Mouse (Mus musculus): ENCODE measurements around the gene Edn3. TPM values are rescaled to one million over a fixed set of nuclear protein-coding genes. Genes with fewer than 3 reads are reported as not detected.

The Edn3 gene
- polyA plus RNA-seq, 1 experiment from 2014 or later: 4.7 TPM

- Histone ChIP-seq H3K9ac (ENCODE audit: low read length) (no peak overlapping the region), H3K4me2 (no peak overlapping the region), H3K4me1 (ENCODE audit: control insufficient read depth, insufficient read depth, low read length) (no peaks in the 10 kb centered on the region), H3K27ac (ENCODE audit: low read depth, low read length) (no peak overlapping the region), H3K9me3 (ENCODE audit: control insufficient read depth, low read length) (no peaks in the 10 kb centered on the region), H3K4me3 (ENCODE audit: low read depth, low read length) (no peak overlapping the region), H3K36me3 (ENCODE audit: control insufficient read depth, insufficient read depth, low read length) (no peaks in the 10 kb centered on the region), H3K27me3 (ENCODE audit: control insufficient read depth, insufficient read depth, low read length) (no peaks in the 10 kb centered on the region)
- DNase-seq (ENCODE audit: low spot score, missing footprints) (no peak), ATAC-seq (ENCODE audit: low FRiP score) (no peak)
- 94% methylated on average over 1 of the region's 1 CpGs for WGBS
Observed at GRCm38 (mm10) chr2:174753197-174753596, 7.2 kb upstream of the Edn3 start.

GRCm38 (mm10) chr2:174754231-174754630 lies 6.2 kb upstream of the Edn3 start:
- no peaks in the 10 kb centered on the region for H3K27me3 ChIP-seq (ENCODE audit: control insufficient read depth, insufficient read depth, low read length)
- H3K9me3 ChIP-seq (ENCODE audit: control insufficient read depth, low read length): no peaks in the 10 kb centered on the region
- ATAC-seq (ENCODE audit: low FRiP score) (no peak), DNase-seq (ENCODE audit: low spot score, missing footprints) (no peak)
- H3K36me3 ChIP-seq (ENCODE audit: control insufficient read depth, insufficient read depth, low read length): no peaks in the 10 kb centered on the region
- WGBS: 77% methylated on average over 1 of the region's 1 CpGs
- no peak overlapping the region for H3K4me3 ChIP-seq (ENCODE audit: low read depth, low read length)
- H3K9ac ChIP-seq (ENCODE audit: low read length): no peak overlapping the region
- no peak overlapping the region for H3K27ac ChIP-seq (ENCODE audit: low read depth, low read length)
- H3K4me1 ChIP-seq (ENCODE audit: control insufficient read depth, insufficient read depth, low read length): no peaks in the 10 kb centered on the region
- no peak overlapping the region for H3K4me2 ChIP-seq

- Histone ChIP-seq H3K9ac (ENCODE audit: low read length) (no peak overlapping the region), H3K4me2 (no peak overlapping the region), H3K4me1 (ENCODE audit: control insufficient read depth, insufficient read depth, low read length) (peaks cover 5% of the 10 kb centered on the region), H3K27me3 (ENCODE audit: control insufficient read depth, insufficient read depth, low read length) (no peaks in the 10 kb centered on the region; the same call in 1 of the 2 replicates), H3K4me3 (ENCODE audit: low read depth, low read length) (no peak overlapping the region), H3K9me3 (ENCODE audit: control insufficient read depth, low read length) (no peaks in the 10 kb centered on the region), H3K27ac (ENCODE audit: low read depth, low read length) (no peak overlapping the region), H3K36me3 (ENCODE audit: control insufficient read depth, insufficient read depth, low read length) (no peaks in the 10 kb centered on the region)
- no peak for ATAC-seq (ENCODE audit: low FRiP score)
- WGBS: 84% methylated on average over 4 of the region's 4 CpGs
- no peak for DNase-seq (ENCODE audit: low spot score, missing footprints)
Observed at GRCm38 (mm10) chr2:174759189-174759588, 1.2 kb upstream of the Edn3 start.

- Histone ChIP-seq H3K9ac (ENCODE audit: low read length) (peak overlapping the region; percentile 64; the same call in 1 of the 2 replicates), H3K36me3 (ENCODE audit: control insufficient read depth, insufficient read depth, low read length) (no peaks in the 10 kb centered on the region), H3K9me3 (ENCODE audit: control insufficient read depth, low read length) (no peaks in the 10 kb centered on the region), H3K27me3 (ENCODE audit: control insufficient read depth, insufficient read depth, low read length) (no peaks in the 10 kb centered on the region; the same call in 1 of the 2 replicates), H3K4me2 (peak overlapping the region; percentile 92; the same call in 1 of the 2 replicates), H3K4me3 (ENCODE audit: low read depth, low read length) (no peak overlapping the region), H3K27ac (ENCODE audit: low read depth, low read length) (no peak overlapping the region), H3K4me1 (ENCODE audit: control insufficient read depth, insufficient read depth, low read length) (peaks cover 5% of the 10 kb centered on the region)
- DNase-seq (ENCODE audit: low spot score, missing footprints): peak; percentile 87
- WGBS: 50% methylated on average over 6 of the region's 6 CpGs
- no peak; the same call in 1 of the 2 replicates for ATAC-seq (ENCODE audit: low FRiP score)
Observed at GRCm38 (mm10) chr2:174761452-174762101, 1.2 kb downstream of the Edn3 start.

- 96% methylated on average over 2 of the region's 2 CpGs for WGBS
- H3K4me1 ChIP-seq (ENCODE audit: control insufficient read depth, insufficient read depth, low read length): peaks cover 5% of the 10 kb centered on the region
- H3K4me3 ChIP-seq (ENCODE audit: low read depth, low read length): no peak overlapping the region
- H3K36me3 ChIP-seq (ENCODE audit: control insufficient read depth, insufficient read depth, low read length): no peaks in the 10 kb centered on the region
- no peak overlapping the region for H3K9ac ChIP-seq (ENCODE audit: low read length)
- ATAC-seq (ENCODE audit: low FRiP score) (no peak), DNase-seq (ENCODE audit: low spot score, missing footprints) (no peak)
- H3K9me3 ChIP-seq (ENCODE audit: control insufficient read depth, low read length): no peaks in the 10 kb centered on the region
- no peak overlapping the region for H3K27ac ChIP-seq (ENCODE audit: low read depth, low read length)
- H3K4me2 ChIP-seq: no peak overlapping the region
- no peaks in the 10 kb centered on the region; the same call in 1 of the 2 replicates for H3K27me3 ChIP-seq (ENCODE audit: control insufficient read depth, insufficient read depth, low read length)
Observed at GRCm38 (mm10) chr2:174762310-174762709, 1.9 kb downstream of the Edn3 start.

- Histone ChIP-seq H3K4me2 (no peak overlapping the region), H3K9me3 (ENCODE audit: control insufficient read depth, low read length) (no peaks in the 10 kb centered on the region), H3K36me3 (ENCODE audit: control insufficient read depth, insufficient read depth, low read length) (no peaks in the 10 kb centered on the region), H3K4me3 (ENCODE audit: low read depth, low read length) (no peak overlapping the region), H3K4me1 (ENCODE audit: control insufficient read depth, insufficient read depth, low read length) (no peaks in the 10 kb centered on the region), H3K9ac (ENCODE audit: low read length) (no peak overlapping the region), H3K27ac (ENCODE audit: low read depth, low read length) (no peak overlapping the region), H3K27me3 (ENCODE audit: control insufficient read depth, insufficient read depth, low read length) (no peaks in the 10 kb centered on the region)
- ATAC-seq (ENCODE audit: low FRiP score) (no peak), DNase-seq (ENCODE audit: low spot score, missing footprints) (peak; percentile 78)
- WGBS: 58% methylated on average over 7 of the region's 7 CpGs
Observed at GRCm38 (mm10) chr2:174768891-174769528, 8.6 kb downstream of the Edn3 start.

- no peak overlapping the region for H3K4me2 ChIP-seq
- H3K4me3 ChIP-seq (ENCODE audit: low read depth, low read length): no peak overlapping the region
- ATAC-seq (ENCODE audit: low FRiP score) (no peak), DNase-seq (ENCODE audit: low spot score, missing footprints) (no peak)
- no peaks in the 10 kb centered on the region for H3K4me1 ChIP-seq (ENCODE audit: control insufficient read depth, insufficient read depth, low read length)
- H3K27me3 ChIP-seq (ENCODE audit: control insufficient read depth, insufficient read depth, low read length): no peaks in the 10 kb centered on the region
- H3K36me3 ChIP-seq (ENCODE audit: control insufficient read depth, insufficient read depth, low read length): no peaks in the 10 kb centered on the region
- WGBS: 69% methylated on average over 10 of the region's 10 CpGs
- no peak overlapping the region for H3K9ac ChIP-seq (ENCODE audit: low read length)
- H3K9me3 ChIP-seq (ENCODE audit: control insufficient read depth, low read length): no peaks in the 10 kb centered on the region
- H3K27ac ChIP-seq (ENCODE audit: low read depth, low read length): no peak overlapping the region
Observed at GRCm38 (mm10) chr2:174774177-174775111, 14.0 kb downstream of the Edn3 start.

- Histone ChIP-seq H3K27ac (ENCODE audit: low read depth, low read length) (no peak overlapping the region), H3K4me3 (ENCODE audit: low read depth, low read length) (no peak overlapping the region), H3K27me3 (ENCODE audit: control insufficient read depth, insufficient read depth, low read length) (no peaks in the 10 kb centered on the region), H3K36me3 (ENCODE audit: control insufficient read depth, insufficient read depth, low read length) (no peaks in the 10 kb centered on the region), H3K9ac (ENCODE audit: low read length) (no peak overlapping the region), H3K4me2 (no peak overlapping the region), H3K4me1 (ENCODE audit: control insufficient read depth, insufficient read depth, low read length) (no peaks in the 10 kb centered on the region), H3K9me3 (ENCODE audit: control insufficient read depth, low read length) (no peaks in the 10 kb centered on the region)
- no peak for ATAC-seq (ENCODE audit: low FRiP score)
- WGBS: 76% methylated on average over 4 of the region's 4 CpGs
- no peak for DNase-seq (ENCODE audit: low spot score, missing footprints)
Observed at GRCm38 (mm10) chr2:174782016-174782415, 21.6 kb downstream of the Edn3 start.

GRCm38 (mm10) chr2:174782880-174783279 lies 22.5 kb downstream of the Edn3 start:
- H3K27me3 ChIP-seq (ENCODE audit: control insufficient read depth, insufficient read depth, low read length): no peaks in the 10 kb centered on the region
- no peak overlapping the region for H3K4me3 ChIP-seq (ENCODE audit: low read depth, low read length)
- H3K27ac ChIP-seq (ENCODE audit: low read depth, low read length): no peak overlapping the region
- H3K4me2 ChIP-seq: no peak overlapping the region
- WGBS: 74% methylated on average over 5 of the region's 5 CpGs
- no peak for ATAC-seq (ENCODE audit: low FRiP score)
- no peak for DNase-seq (ENCODE audit: low spot score, missing footprints)
- no peaks in the 10 kb centered on the region for H3K9me3 ChIP-seq (ENCODE audit: control insufficient read depth, low read length)
- no peaks in the 10 kb centered on the region for H3K4me1 ChIP-seq (ENCODE audit: control insufficient read depth, insufficient read depth, low read length)
- H3K9ac ChIP-seq (ENCODE audit: low read length): no peak overlapping the region
- H3K36me3 ChIP-seq (ENCODE audit: control insufficient read depth, insufficient read depth, low read length): no peaks in the 10 kb centered on the region
